Mouse (Mus musculus) liver (tissue): ENCODE data around the gene Lrguk.

ENCODE experiments used
- DNase-seq: peaks from one replicate; pipeline ENCODE4 v3.0.0-alpha.2; 2020; ENCODE audit warnings: mixed read lengths

The Lrguk gene

DNA sequence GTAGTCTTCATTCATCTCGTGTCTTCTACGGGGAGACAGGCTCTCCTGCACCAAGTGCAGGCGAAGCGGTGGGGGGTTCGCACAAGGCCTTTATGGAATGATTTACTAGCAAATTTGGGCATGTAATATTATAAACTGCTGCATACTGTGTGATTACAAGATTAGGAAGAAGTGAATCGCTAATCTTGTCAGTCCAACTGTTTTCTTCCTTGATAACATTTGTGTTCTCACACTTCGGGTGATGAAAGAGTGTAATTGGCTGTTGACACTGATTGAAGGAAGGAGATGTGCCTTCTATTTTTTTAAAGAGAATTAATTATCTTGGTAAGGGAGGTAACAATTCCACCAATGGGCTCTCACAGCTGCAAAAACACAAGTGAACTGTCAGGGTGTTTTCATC is 119.4 kb downstream of the Lrguk start:
- no peak for DNase-seq

DNA sequence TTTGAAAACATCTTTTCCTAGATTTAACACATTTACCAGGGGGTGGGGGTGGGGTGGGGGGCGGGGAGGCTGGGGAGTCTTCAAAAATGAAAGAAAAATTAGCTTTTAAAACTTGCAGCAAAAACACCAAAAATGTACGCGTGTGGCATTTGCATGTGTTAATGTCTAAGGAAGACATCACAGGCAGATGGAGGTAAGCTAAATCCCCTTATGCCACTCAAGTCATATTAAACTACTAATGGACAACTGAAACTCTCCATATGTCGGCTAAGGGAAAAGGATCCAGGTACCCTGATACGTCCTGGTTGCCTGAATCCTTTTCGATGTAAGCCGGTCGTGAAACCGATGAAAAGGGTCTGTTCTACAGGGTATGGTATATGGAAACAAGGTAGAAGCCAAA is 119.8 kb downstream of the Lrguk start:
- no peak for DNase-seq

DNA sequence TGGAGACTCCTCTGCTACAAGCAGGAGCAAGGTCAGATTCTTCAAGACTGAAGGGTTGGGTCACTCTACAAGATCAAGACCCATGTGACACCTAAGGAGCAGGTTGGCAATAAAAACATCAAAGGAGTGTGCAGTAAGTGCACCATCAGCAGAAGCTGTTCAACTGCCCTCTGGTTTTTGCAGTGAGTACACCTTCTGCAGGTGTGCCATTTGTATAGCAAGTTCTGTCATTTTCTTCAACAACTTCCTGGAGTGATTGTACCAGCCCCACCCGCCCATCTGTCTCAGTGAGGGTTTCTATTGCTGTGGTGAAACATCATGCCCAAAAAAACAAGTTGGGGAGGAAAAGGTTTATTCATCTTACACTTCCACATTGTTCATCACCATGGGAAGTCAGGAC is 120.6 kb downstream of the Lrguk start:
- no peak for DNase-seq

DNA sequence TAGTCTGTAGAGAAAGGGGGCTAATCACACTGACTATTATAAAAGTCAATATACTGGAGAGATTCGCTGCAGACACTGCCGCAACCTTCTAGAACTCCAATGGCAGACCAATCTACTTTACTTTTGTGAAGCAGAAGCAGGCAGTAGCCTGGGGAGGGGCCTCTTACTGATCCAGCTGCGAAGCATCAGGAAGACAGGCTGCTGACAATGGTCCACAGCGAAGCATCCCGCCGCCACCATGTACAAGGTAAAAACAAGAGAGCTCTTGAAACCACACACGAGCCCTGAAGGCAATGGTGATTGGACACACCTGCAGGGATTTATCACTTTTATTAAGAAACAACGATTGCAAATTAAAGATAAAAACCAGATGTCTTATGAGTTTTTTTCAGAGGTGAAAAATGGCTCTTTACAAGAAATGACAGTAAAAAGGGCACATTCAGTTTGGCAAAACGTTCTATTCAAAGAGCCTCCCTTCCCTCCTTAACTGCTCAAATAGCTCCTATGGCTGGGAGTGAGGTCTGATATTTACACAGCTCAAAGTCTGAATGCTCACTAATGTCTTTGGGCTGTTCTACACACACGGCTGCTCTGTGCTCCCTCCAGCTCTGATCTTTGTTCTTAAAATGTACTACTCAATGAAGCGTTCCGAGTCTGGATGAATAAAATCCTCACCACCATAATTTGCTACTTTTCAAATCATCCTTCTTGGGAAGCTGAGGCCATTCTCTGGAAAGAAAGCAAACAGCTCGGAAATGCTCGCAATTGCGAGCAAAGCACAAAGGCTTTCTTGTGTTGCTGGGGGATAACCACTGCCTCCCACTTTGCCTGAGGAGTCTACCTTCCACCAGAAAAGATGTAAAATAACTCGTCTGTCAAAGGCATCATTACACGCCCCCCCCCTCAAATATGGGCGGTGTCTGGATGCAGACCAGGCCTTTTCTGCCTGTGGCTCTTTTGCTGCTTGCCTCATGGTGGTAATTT is 124.1 kb downstream of the Lrguk start:
- DNase-seq: no peak

DNA sequence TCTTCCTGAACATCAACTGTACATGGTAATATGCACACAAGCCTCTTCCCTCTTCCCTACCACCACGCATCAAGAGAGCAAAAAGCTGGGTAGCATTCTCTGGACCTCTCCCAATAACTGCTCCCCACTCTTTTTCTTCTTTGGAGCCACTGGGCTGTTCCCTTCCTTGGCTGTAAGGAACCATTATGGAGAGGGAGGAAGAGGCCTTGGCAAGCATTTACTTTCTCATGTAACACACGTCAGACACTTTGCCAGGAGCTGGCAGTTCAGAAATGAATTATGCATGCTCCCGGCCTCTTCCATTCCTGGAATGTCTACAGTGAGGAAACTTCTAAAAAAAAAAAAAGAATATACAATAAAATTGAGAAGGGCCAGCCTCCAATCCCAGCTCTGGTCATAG is 125.0 kb downstream of the Lrguk start:
- DNase-seq: no peak

DNA sequence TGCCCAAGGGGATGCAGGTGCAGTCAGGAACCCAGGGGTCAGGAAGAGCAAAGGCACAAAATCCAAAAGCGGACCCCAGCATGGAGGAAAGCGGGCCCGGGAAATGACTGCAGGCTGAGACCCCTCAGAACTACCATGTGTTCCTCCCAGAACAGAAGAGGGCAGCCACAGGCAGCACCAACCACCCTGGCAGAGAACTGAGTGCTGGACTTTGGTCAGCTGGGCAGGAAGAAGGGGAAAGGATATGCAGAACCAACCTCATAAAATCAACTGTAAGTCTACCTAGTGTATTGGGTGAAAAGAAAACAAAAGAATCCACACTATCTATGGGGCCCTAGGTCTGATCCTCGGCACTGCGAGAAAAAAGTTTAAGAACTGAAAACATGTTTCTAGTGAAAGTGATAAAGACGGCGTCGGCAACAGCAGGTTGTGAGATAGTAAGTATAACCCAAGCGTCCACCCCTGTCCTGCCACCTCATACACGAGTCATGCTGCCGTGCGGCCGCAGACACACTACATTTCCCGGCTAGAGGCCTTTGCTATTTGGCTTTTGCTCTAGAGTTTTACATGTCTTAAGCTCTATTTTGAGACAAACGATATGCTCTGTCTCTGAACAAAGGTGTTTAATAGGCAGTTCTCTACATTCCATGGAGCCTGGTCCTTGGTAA is 126.0 kb downstream of the Lrguk start:
- peak; percentile 79 for DNase-seq

DNA sequence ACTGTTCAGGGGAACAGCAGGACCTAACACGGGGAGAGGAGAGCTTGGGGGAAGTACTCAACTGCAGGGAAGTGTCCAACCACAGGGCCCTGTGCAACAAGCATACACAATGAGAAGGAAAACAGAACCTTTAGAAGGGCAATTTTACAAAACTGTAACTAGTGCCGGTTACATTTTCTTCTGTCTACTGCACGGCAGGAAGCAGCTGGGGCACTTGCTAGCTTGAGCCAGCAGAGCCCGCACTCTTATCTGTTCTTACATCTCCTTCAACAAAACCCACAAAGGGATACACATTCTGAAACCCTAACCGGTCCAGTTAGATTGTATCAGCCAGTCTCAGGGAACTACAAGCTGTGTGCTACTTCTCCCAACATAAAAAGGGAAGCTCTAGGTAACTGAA is 126.8 kb downstream of the Lrguk start:
- peak; percentile 54 for DNase-seq

DNA sequence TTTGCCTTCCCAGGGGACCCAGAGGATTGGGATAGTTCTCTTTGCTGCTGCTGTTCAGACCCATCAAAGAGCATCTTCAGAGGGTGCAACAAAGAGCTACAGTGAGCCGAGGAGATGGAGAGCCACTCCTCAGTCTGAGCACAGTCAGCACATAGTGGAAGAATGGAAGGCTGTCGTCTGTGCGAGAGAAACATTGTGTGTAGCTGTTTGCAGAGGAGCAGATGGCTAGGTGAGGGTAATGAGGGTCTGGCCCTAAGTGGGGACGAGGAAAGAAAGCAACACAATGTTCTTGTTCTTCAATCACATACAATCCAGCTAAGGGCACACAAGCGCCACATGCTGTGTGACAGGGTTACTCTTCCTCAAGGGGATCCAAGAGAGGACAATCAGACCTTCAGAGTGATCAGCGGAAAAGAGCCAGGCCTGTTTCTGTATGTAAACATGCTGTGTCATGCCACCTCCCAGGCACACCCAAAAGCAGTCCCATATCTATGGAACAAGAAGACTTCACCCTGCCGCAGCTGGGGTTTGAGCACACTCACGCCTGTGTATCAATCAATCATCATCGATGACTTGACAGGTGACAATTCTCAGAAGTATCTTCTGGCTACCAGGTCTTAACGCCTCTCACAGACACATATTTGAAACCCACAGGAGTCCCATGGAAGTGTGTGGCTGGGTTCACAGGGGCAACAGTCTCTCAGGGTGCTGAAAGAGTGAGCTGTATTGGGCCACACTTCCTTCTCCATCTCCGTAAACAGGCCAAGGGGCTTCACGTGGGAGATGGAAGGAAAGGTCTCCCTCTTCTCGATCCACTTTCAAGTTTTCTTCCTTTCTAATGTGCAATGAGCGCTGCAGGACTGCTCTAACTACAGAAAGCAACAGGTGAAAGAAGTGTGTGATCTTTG is 127.8 kb downstream of the Lrguk start:
- peak; percentile 90 for DNase-seq

DNA sequence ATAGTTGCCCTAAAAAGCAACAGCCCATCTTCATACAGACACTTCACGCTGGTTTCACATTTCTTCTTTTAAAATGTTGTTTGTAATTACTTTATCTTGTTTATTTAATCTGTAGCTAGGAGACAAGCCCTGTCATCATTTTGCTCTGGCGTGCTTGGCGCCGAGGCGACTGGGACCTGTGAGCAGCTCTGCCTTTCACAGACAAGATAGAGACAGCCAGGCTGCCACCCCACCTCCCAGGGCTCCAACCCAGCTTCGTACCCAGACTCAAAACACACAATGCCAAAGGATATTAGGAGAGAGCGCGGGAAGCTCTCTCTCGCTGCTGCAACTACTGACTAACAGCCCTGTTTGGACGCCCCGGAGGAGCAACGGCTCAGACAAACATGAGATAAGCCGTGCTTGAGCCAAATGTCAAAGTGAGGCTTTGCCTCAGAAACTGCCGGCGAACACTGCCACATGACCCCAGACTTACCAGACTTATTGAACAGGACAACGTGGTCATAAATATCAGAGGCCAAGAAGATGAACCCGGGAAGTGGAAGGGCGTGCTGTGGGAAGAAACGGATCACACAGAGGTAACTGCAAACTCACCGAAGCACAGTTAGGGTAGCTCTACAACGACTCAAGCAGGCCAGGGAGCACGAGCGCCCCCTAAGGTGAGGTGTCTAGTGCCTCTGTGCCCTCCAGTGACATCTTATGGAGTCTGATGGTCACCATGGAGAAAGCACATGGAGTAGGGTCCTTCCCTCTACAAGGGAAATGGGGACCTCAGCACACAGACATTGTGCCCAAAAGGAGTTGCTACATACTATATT is 131.0 kb downstream of the Lrguk start:
- DNase-seq: peak; percentile 57

DNA sequence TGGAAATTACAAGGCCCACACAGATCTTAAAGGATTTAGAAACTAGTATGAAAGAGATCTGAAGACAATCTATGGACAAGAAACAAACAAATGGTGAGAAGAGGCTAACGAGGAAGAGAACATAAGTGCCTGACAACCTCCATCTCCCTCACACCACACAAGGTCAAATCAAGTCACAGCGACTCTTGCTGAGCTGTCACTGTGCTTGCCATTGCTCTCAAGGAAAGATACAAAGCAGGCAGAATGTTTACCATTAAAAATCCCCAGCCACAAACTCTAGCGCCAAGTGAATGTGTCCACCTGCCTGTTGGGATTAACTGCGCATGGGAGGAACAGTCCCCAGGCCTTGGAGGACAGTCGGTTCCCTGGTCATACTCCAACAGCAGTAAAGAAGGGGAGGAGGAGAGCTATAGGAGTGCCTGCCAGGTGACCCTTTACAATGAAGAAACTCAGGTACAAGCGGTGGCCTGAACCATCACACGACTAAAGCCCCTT is 131.6 kb downstream of the Lrguk start:
- DNase-seq: no peak

DNA sequence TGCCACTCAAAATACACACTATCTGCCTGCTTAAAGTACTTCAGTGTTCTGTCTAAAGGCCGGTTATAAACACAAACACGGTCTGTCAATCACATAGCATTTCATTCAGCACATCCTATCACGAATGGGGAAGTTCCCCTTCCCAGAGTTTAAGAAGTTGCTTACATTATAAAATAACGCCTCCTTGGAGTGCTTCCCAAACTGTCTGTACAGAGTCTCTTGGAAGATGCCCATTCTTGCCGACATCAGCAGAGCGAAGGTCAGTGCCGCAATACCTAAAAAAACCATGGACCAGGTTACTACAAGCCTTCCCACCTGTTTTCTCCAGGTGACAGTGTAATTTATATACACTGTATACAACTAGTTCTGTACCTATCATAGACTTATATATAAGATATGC is 132.3 kb downstream of the Lrguk start:
- no peak for DNase-seq

DNA sequence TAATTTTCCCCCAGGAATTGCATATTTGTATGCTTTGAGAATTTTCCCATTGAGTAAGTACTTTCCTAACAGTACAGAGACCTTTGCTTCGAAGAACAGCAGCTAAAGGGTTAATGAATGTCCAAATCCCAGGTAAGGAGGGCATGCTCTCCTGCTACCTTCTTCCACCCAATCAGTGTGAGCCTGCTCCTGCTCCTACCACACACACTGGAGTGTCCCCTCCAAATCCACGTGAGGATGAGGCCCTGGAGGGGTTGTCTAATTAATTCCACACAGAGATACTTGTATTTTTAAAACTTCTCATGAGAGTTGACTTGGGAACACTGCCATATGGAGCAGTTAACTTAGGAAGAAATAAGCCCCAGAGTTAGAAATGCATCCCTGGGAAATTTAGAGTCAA is 133.4 kb downstream of the Lrguk start:
- no peak for DNase-seq

DNA sequence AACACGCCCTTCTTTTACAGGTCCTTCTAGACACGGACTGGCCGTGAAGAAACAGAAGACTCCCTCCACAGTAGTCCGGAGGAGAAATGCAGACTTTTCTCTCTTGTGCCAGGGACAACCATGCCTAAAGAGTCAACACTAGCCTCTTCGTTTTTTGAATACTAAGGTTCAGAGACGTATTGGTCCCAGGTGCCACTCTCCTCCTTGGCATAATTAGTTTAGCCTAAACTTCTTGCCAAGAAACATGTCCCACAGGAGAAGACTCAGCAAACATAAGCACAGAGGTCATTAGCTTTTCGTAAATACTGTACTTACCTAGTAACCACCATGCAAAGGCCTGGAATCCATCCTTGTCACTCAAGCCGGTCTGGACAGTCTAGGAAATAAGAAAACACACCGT is 133.8 kb downstream of the Lrguk start:
- DNase-seq: no peak

DNA sequence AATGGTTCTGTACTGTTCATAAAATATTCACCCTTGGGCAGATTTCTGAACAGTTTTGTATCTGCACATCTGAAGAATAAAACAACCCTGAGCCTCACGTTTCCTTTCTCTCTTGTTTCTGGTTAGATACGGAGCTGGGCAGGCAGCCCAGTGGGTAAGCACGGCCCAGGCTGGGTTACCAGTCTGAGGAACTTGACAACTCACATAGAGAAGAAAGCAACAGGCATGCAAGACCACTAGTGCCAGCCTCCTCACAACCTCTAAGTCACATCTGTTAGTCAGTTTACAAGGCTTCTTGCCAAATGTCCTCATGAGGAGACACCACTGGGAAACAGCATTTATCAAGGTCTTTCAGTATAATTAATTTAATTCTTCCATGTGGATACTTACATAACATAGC is 139.6 kb downstream of the Lrguk start:
- DNase-seq: no peak

DNA sequence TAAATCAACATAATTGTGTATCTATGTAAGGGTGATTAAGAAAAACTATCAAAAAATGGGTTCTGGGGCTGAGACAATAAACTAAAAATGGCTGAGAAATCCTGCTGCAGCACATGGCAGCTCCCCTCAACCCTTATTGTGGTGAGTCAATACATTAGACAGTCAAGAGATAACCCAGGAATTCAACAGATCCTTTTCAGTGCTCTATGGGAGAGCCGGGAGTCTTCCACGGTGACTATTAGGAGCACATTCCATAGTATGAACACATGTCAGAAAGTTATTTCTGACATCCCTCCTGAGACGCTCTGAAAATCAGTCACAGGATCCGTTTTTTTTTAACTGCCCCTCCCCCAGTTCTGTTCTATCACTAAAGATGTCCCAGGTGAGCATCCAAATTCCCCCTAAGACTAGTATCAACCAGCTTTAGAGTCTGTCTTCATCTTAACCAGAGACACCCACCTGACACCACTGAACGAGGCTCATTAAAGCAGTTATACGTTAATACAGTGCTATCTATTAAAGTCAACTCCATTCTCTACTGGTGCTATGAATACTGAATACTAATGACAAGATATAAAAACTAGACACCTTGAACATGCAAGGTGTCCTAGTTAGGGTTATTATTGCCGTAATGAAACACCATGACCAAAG is 141.7 kb downstream of the Lrguk start:
- DNase-seq: no peak

DNA sequence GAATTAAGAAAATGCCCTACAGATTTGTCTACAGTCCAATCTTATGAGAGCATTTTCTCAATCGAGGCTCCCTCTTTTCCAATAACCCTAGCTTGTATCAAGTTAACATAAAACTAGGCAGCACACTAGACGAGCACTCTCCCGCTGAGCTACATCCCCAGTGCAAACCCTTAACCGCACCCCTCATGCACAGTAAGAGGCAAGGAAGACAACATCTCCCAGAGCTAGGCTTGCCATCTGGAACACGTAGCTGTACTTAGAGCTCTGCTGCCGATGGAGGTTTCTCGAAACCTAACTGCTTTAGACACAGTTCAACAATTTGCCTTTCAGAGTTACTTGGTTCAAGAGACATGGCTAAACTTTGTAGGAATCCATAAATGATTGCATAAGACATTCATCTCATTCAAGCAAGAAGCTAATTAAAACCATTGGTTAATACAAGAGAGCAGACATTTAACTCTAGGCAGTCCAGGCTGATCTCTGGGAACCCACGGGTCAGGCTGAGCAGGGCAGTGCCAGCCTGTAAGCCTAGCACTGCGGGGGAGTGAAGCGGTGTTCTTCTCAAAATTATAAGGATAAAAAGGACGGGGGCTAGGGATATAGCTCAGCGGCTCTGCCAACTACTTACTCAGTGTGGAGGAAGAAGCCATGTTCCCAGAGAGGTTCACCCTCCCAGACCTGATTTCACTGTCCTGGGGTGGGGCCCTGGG is 142.7 kb downstream of the Lrguk start:
- DNase-seq: no peak

DNA sequence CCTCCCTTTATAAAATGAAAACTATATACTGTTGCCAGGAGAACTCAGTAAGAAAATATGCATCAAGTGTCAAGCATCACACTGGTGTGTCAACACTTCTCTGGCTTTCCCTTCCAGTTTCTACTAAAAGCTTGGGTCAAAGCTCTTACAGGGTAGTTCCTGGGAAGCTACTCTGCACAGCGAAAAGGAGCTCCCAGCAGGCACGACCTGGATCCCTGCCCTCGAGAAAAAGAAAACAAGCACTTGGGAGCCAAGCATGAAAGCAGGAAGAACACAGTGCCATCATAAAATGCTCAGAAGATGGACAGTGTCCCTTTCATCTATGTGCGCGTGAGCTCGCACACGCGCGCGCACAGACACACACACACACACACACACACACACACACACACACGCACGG is 144.0 kb downstream of the Lrguk start:
- DNase-seq: no peak

DNA sequence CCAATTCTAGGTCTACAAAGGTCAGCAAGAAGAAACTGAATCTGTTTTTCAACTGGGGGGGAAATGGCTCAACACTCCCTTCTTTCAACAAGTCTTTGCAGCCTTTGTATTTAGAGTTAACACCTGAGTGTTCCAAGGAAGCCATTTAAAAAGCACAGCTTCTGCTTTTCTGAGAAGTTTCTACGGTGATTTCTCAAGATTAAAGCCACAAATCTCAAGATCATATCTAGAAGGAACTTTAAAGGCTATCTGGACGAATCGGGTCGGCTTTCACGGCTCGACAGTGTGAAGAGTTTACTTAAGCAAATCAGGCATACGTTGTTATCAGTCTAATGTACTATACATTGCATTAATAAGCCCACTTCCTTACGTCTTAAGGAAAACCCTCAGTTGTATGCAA is 145.5 kb downstream of the Lrguk start:
- no peak for DNase-seq

DNA sequence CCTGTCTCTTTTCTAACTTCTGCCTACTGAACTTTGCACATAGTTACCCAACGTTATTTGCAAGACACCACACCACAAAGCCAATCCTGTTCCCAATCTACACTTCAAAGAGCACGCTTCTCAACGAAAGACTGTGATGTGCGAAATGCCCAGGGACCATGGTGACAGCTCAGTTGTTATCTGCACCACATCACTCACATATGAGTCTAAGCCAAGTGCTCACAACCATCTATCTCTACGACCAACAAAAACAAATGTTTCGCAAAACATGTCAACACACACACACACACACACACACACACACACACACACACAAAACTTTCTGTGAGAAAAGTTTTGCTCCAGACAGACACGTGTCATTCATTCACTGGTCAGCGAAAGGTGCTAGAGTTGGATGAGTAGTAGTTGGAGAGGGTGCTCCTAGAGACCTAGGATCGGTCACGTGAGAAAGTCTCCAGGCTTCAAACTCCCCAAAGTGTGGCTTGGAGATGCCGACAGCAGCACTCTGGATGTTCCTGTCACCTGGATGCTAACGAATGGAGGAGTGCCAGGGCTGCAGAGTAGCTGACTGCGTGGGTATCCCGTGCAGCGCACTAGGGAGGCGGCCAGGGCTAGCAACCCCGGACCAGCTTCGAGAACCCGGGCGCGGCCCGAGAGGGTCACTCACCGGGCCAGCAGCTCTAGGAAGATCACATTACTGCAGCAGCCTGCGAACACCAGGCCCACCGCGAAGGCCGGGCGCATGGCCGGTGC is 147.0 kb downstream of the Lrguk start:
- peak; percentile 16 for DNase-seq

DNA sequence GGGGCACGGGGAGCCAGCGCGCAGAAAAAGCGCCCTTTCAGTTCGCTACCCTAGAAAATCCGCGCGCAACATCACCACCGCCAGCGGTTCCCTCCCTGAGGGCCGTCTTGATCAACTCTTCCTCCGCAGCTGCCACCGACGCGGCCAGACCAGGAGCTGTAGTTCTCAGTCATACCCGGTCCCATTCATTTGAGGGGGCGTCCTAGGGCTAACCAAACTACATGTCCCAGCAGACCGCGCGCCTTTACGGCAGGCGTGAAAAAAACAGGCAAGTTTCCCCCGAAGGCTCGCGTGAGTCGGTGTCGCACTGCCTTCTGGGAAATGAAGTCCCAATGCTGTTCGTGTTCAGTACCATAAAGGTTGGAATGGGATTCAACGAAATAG is 147.6 kb downstream of the Lrguk start, which contains the start of gene Slc35b4:
Slc35b4 (minus strand) TSS at position 248 of the 384 bp plus-strand sequence.
- DNase-seq: peak; percentile 93
